Mouse (Mus musculus) C2C12 (cell line): ENCODE measurements at regions not wholly inside any gene's neighbourhood (a gene's known extent, or its start where the extent isn't known, plus 50 kb on each side); places are given as distances from the start of the nearest gene placed in this dataset.

ENCODE experiments used
- CTCF ChIP-seq: IDR thresholded peaks from one replicate; pipeline ENCODE4 v1.5.1; 2011; ENCODE audit not compliant: control insufficient read depth, insufficient read depth, insufficient read length
- MYOD1 ChIP-seq: IDR thresholded peaks from one replicate; pipeline ENCODE4 v1.6.1; 2011; ENCODE audit warnings: low read depth; ENCODE audit not compliant: control insufficient read depth, insufficient read length

DNA sequence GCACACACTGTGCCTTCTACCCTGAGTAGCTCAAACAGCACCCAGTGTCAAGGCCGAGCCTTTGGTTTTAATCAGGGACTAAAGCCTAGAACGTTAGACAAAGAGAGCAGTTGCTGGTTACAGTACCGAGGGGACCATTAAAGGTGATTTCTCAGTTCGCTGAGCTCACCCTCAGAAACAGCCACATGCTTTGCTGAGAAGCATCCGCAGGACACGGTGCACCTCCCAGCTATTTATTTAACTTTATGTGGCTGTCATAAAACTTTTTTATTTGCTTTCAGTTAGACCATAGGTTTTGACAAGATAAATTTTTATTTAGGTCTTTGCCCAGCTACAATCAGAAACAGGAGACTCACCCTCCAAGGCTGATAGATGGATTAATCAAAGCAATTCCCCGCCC, 187.2 kb upstream of the Spred2 start:
- TF ChIP-seq CTCF (no peak), MYOD1 (no peak)
